Mouse (Mus musculus) lung, adult 2 months (tissue): ENCODE data around the gene Olfr589.
"Not testable (repeated sequence)": the region's sequence is repeated elsewhere in the genome, so short reads cannot be mapped to it uniquely, and the experiment has no call there.

Experiments used
- CTCF ChIP-seq: fragments of 200-500 bp; IDR thresholded peaks from 2 replicates; pipeline ENCODE4 v1.5.1; 2011; ENCODE audit warnings: mild to moderate bottlenecking, low read length, control low read depth; ENCODE audit not compliant: insufficient read depth
- POLR2A ChIP-seq: fragments of 200-500 bp; IDR thresholded peaks from 2 replicates; pipeline ENCODE4 v1.6.1; 2011; ENCODE audit warnings: low read depth, mild to moderate bottlenecking, control low read depth, low read length, borderline replicate concordance; ENCODE audit errors: extremely low read depth

DNA sequence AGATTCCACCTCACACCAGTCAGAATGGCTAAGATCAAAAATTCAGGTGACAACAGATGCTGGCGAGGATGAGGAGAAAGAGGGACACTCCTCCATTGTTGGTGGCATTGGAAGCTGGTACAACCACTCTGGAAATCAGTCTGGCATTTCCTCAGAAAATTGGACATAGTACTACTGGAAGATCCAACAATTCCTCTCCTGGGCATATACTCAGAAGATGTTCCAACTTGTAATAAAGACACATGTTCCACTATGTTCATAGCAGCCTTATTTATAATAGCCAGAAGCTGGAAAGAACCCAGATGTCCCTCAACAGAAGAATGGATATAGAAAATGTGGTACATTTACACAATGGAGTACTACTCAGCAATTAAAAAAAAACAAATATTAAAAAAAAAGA is 28.3 kb upstream of the Olfr589 start, which contains the start of gene Olfr592:
- not testable (repeated sequence) for TF ChIP-seq CTCF, POLR2A
